Mouse (Mus musculus): ENCODE measurements at regions not wholly inside any gene's neighbourhood (a gene's known extent, or its start where the extent isn't known, plus 50 kb on each side); places are given as distances from the start of the nearest gene placed in this dataset.

DNA sequence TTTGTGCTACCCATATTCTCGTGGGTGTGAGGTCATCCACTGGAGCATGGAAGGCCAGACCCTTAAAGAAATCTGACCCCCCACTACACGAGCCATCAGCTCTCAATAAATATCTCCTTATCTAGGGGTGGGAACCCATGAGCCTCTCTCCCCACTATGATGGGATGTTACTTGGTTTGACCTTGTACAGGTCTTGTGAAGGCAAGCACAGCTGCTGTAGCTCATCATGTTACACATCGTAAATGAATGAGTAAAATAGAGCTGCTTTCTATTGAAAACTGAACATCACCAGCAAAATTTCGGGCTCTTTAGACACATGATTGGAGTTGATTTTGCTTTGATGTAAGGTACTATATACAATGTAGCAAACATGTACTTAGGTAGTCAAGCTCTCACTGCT lies 414.8 kb upstream of the Frg1 start:
- no peak for DNase-seq (ENCODE audit: low spot score)

- DNase-seq (ENCODE audit: low spot score), result no peak
Measured at GRCm38 (mm10) chr8:41830407-41830806, 413.5 kb upstream of the Frg1 start.

DNA sequence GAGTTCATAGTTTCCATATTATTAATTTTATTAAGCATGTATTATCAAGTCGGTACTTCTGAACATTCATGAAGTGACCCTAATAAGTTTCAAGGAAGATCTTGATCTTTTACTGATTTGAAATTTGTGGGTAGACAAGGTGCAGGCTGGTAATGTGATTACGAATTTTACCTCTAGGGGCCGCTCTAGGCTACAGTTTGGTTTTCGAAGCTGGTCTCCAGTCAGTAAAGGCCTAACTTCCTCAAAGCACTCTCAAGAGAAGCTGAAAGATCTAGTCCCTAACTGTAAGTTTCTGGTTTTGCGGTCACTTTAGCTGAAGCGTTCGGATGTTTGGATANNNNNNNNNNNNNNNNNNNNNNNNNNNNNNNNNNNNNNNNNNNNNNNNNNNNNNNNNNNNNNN lies 408.1 kb upstream of the Frg1 start:
- DNase-seq (ENCODE audit: low spot score), result peak; percentile 46

GRCm38 (mm10) chr8:41823041-41823440 lies 406.2 kb upstream of the Frg1 start:
- DNase-seq (ENCODE audit: low spot score), result no peak

- no peak for DNase-seq (ENCODE audit: low spot score)
Measured at GRCm38 (mm10) chr8:41821676-41822075, 404.8 kb upstream of the Frg1 start.

DNA sequence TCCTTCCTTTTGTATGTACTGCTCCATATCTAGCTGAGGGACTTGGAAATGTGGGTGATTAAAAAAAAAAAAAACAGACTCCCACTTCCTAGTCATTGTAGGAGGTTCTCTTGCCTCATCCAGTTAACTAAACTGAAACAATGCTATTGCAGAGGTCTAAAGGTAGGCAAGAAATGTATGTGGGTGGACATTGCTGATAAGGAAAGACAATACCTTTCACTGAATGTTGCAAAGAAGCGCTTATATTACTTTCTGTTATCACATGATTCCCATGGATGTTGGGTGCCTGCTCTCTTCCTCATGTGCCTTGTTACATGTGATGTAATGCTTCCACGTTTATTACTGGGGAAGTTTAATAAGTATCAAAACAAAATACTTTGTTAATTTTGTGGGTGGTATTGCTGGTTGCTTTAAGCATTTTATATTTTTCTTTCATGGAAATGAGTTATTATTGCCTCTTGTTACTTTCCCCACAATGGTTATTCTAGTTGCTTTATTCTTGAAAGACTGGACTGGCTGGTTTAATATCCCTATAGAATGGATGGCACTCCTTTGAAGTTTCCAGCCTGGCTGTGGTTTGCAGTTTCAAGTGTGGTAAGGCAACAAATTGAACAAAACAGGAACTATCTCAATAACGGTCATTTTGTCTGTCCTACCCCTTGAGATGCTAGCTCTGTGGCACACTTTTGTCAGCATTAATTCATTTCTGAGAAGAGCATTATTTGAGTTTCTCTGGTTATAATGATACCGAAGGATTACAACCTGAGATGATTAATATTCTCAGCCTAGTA lies 403.9 kb upstream of the Frg1 start:
- DNase-seq (ENCODE audit: low spot score), result no peak

DNA sequence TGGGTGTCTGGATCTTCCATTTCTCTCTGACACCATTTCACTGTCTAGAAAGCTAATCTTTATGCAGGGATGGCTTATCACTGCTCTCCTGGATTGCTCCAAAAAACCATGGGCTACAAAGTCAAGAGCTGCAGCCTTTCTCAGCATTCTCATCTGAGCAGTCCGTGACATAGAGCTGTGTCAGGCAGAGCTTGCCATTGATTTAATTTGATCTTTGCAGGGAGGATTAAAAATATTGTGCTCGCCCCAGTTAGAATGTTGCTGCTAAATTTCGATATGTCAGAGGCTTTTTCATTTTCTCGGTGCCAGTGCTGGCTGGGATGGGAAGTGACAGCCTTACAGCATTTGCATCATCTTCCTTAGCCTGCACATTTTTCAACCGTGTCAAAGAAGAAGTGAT lies 401.7 kb upstream of the Frg1 start:
- no peak for DNase-seq (ENCODE audit: low spot score)

DNA sequence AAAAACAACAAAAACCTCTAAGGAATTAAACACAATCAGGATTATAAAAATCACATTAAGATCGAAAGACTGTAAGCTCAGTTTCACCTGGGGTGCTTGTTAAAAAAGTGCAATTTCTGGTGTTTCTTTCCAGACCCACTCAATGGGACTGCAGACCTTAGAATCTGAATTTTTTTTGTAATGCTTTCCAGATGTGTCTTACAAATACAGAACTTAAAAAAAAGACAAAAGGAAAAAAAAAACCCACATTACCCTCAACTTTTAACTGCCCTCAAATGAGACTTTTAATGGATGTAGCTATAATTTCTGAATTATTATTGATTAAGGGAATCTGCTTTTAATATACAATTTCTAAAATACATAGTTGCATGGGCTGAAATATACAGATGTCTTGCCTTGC lies 401.2 kb upstream of the Frg1 start:
- no peak for DNase-seq (ENCODE audit: low spot score)

GRCm38 (mm10) chr8:41815272-41815671 lies 398.4 kb upstream of the Frg1 start:
- DNase-seq (ENCODE audit: low spot score), result no peak

- no peak for DNase-seq (ENCODE audit: low spot score)
Measured at GRCm38 (mm10) chr8:41795625-41796024, 378.8 kb upstream of the Frg1 start.

- no peak for DNase-seq (ENCODE audit: low spot score)
Measured at GRCm38 (mm10) chr8:41786952-41787861, 370.3 kb upstream of the Frg1 start.

- DNase-seq (ENCODE audit: low spot score), result no peak
Measured at GRCm38 (mm10) chr8:41785977-41786376, 369.1 kb upstream of the Frg1 start.

DNA sequence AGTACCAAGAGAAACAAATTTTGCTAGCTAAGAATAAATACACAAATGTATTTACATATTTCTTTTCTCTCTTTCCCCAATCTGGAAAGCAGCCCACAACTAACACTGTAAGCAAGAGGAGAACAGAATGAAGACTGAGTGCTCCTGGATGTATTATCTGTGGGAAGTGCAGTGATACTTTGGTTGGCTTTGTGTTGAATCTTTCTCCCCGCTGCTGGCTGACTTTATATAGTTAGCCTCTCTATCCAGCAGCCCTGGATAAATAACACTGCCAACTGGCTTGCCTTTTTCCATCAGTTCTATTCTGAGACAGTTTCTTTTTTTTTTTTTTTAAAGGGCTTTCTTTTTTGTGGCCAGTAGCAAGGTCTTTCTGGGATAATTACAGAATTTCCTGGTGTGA lies 366.0 kb upstream of the Frg1 start:
- no peak for DNase-seq (ENCODE audit: low spot score)

DNA sequence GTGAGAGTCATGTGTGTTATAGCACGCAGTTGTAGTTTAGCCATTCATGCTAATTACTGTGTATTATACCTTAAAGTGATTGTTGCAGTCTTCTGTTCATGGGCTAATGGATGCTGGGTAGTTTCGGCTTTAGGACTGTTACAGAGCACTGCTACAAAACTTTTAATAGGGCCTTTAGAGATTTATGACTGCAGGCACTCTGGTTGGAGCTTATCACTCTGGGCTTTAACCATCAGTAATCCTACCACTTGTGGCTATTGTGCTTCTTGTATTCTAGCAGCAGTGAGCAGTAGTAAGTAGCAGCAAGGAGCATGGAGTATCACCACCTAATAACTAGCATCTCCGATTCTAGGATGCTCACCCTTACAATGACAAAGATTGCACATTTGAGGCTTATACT lies 362.6 kb upstream of the Frg1 start:
- no peak for DNase-seq (ENCODE audit: low spot score)

GRCm38 (mm10) chr8:41771729-41772128 lies 354.9 kb upstream of the Frg1 start:
- DNase-seq (ENCODE audit: low spot score), result no peak

- no peak for DNase-seq (ENCODE audit: low spot score)
Measured at GRCm38 (mm10) chr8:41753481-41753880, 336.6 kb upstream of the Frg1 start.

DNA sequence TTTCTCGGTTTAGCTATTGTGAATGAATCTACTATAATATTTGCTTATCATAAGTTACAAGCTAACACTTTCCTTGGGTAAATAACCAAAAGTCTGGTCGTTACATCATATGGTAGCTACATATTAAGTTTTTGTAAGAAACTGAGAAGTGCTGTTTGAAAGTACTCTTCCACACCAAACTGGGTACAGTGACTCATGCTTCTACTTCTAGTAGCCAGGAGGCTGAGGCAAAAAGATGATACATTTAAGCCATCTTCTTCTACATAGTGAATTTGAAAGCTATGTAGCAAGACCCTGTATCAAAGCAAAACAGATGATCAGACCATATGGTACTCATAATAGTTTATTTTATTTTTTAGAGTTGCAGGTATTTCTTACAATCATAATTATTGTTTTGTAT lies 335.8 kb upstream of the Frg1 start:
- DNase-seq (ENCODE audit: low spot score), result no peak

DNA sequence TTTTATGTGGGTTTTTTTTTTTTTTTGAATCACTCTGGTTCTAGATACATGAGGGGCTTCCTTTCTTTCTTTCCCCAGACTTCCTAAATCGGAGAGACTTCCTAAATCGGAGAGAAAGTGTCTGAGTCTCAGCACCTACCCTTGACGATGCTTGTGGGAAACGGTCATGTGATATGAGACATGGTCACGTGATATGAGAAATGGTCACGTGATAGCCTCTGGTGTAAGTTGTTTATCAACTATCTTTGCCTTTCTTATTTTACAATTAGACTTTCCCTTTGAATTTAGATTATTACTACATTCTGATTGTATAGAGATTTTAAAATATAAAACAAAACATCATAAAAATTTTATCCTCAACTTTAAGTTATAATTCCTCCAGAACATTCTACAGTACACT lies 330.1 kb upstream of the Frg1 start:
- DNase-seq (ENCODE audit: low spot score), result no peak

GRCm38 (mm10) chr8:41742796-41743670 lies 326.2 kb upstream of the Frg1 start:
- no peak for DNase-seq (ENCODE audit: low spot score)

- no peak for DNase-seq (ENCODE audit: low spot score)
Measured at GRCm38 (mm10) chr8:41717002-41717401, 300.1 kb upstream of the Frg1 start.

GRCm38 (mm10) chr8:41713634-41714330 lies 296.9 kb upstream of the Frg1 start:
- DNase-seq (ENCODE audit: low spot score), result no peak

Data from urinary bladder, postnatal 14 days (tissue).